Mouse (Mus musculus): ENCODE results near the gene Cacna1c. TPM values are rescaled to one million over a fixed set of nuclear protein-coding genes. Genes with fewer than 3 reads are reported as not detected.
A peak's percentile ranks its signal among the peaks of the same experiment; 100 is the strongest.

Gene Cacna1c
- polyA plus RNA-seq, 1 experiment from 2014 or later, result 6.4 TPM

DNA sequence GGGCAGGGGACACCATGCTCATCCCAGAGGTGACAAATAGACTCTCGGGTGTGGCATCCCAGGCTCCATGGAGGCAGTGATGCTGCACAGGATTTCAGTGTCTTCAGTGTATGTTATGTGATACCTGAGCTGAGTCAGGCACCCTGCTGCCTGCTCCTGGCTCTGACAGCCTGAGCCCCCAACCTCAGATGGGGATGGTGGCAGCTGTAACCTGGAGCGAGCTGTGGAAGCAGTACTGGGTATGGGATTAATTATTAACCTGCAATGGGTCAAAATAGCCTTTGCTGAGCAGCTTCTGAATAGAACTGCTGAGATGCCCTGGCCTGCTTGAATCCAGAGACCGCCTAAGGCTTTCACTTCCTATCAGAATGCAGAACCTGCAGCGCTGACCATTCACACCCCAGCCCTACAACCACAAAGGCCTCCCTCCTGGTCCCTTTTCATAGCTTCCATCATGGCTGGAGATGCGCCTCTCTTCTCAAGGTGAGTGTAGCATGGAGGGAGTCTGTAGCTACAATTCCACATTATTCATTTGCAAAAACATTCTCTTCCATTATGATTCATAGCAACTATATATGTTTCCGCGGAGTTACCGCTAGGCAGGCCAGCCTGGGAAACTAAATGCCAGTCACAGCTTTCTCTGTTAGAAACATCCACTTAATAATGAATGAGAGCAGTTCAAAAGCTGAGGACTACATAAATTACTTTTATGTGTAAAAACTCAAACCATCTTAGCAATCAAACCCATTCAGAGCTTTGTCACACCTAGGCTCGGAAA, 206.0 kb downstream of the Cacna1c start:
- WGBS, result 72% methylated on average over 9 of the region's 9 CpGs
- Histone ChIP-seq H3K36me3 (no peaks in the 10 kb centered on the region), H3K4me3 (no peak overlapping the region), H3K9ac (replicated peaks) (no peak overlapping the region), H3K27me3 (no peaks in the 10 kb centered on the region), H3K9me3 (no peaks in the 10 kb centered on the region), H3K27ac (replicated peaks) (no peak overlapping the region), H3K4me2 (replicated peaks) (no peak overlapping the region), H3K4me1 (peaks cover 4% of the 10 kb centered on the region; the same call in 1 of the 2 replicates)
- 0 out of 2 replicates have a peak, but pooled peaks have one; percentile 16 for ATAC-seq (replicated peaks)

DNA sequence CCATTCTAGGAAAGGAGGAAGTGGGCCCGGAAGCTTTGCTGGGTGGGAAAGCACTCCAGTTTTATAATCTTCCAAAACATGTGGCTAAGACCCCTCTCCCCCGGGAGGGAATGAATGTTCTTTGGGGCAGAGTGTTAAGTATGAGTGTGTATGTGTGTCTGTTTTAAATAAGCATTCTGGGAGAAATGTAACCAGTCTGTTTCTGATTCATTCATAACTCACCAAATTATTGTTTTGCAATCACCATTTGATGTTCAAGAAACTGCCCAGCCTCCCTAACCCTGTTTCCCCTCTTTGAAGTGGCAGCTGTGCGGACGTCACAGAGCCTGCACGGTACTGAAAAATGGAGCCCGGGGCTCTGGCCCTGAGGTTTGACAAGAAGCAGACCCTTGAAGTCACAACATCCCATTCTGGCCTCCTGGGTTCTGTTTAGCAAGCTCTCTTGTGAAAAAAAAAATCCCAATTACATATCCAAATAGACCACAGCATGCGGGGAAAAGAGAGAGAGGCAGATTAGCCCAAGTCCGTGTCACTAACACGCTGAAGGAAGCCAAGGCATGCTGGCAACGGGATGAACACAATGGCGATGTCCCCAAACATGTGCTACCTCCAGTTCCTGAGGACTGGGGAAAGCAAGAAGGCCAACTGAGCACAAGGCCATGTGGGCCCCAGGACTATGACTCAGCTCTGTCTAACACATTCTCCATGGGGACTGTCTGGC, 211.9 kb downstream of the Cacna1c start:
- ATAC-seq (replicated peaks), result no peak
- no peak overlapping the region for H3K27ac ChIP-seq (replicated peaks)
- 36% methylated on average over 11 of the region's 11 CpGs for WGBS
- H3K9ac ChIP-seq (replicated peaks), result no peak overlapping the region
- peaks cover 20% of the 10 kb centered on the region for H3K4me1 ChIP-seq
- no peaks in the 10 kb centered on the region for H3K36me3 ChIP-seq
- no peaks in the 10 kb centered on the region for H3K27me3 ChIP-seq
- H3K4me2 ChIP-seq (replicated peaks), result no peak overlapping the region
- no peaks in the 10 kb centered on the region for H3K9me3 ChIP-seq
- no peak overlapping the region for H3K4me3 ChIP-seq

GRCm38 (mm10) chr6:118983471-118984040, 212.7 kb downstream of the Cacna1c start:
- Histone ChIP-seq H3K4me1 (peaks cover 25% of the 10 kb centered on the region), H3K9ac (replicated peaks) (no peak overlapping the region), H3K9me3 (no peaks in the 10 kb centered on the region), H3K27ac (replicated peaks) (no peak overlapping the region), H3K36me3 (no peaks in the 10 kb centered on the region), H3K27me3 (no peaks in the 10 kb centered on the region), H3K4me2 (replicated peaks) (no peak overlapping the region), H3K4me3 (no peak overlapping the region)
- WGBS, result 84% methylated on average over 8 of the region's 8 CpGs
- no peak for ATAC-seq (replicated peaks)

GRCm38 (mm10) chr6:118980265-118980664, 216.0 kb downstream of the Cacna1c start:
- no peaks in the 10 kb centered on the region for H3K36me3 ChIP-seq
- no peak for ATAC-seq (replicated peaks)
- H3K9me3 ChIP-seq, result no peaks in the 10 kb centered on the region
- WGBS, result 63% methylated on average over 12 of the region's 12 CpGs
- H3K4me2 ChIP-seq (replicated peaks), result no peak overlapping the region
- H3K27ac ChIP-seq (replicated peaks), result peak overlapping the region; percentile 54; the same call in 1 of the 2 replicates
- no peak overlapping the region for H3K4me3 ChIP-seq
- peaks cover 48% of the 10 kb centered on the region for H3K4me1 ChIP-seq
- no peaks in the 10 kb centered on the region for H3K27me3 ChIP-seq
- H3K9ac ChIP-seq (replicated peaks), result no peak overlapping the region

- 16% methylated on average over 10 of the region's 10 CpGs for WGBS
Measured at GRCm38 (mm10) chr6:118977443-118978271, 218.6 kb downstream of the Cacna1c start.

GRCm38 (mm10) chr6:118976617-118977016, 219.6 kb downstream of the Cacna1c start:
- Histone ChIP-seq H3K9ac (replicated peaks) (no peak overlapping the region), H3K9me3 (no peaks in the 10 kb centered on the region), H3K36me3 (no peaks in the 10 kb centered on the region), H3K27ac (replicated peaks) (0 out of 2 replicates have a peak overlapping the region, but pooled peaks have one; percentile 40), H3K4me3 (no peak overlapping the region), H3K4me2 (replicated peaks) (no peak overlapping the region), H3K4me1 (peaks cover 36% of the 10 kb centered on the region), H3K27me3 (no peaks in the 10 kb centered on the region)
- ATAC-seq (replicated peaks), result no peak
- WGBS, result 81% methylated on average over 14 of the region's 14 CpGs

More at GRCm38 (mm10) chr6:118977443-118978271, 218.6 kb downstream of the Cacna1c start:
- no peaks in the 10 kb centered on the region for H3K27me3 ChIP-seq
- H3K4me3 ChIP-seq, result no peak overlapping the region
- H3K9me3 ChIP-seq, result no peaks in the 10 kb centered on the region
- ATAC-seq (replicated peaks), result peak; percentile 89
- H3K27ac ChIP-seq (replicated peaks), result peak overlapping the region; percentile 78
- H3K36me3 ChIP-seq, result no peaks in the 10 kb centered on the region
- H3K4me2 ChIP-seq (replicated peaks), result peak overlapping the region; percentile 35
- H3K9ac ChIP-seq (replicated peaks), result no peak overlapping the region
- peaks cover 36% of the 10 kb centered on the region for H3K4me1 ChIP-seq

DNA sequence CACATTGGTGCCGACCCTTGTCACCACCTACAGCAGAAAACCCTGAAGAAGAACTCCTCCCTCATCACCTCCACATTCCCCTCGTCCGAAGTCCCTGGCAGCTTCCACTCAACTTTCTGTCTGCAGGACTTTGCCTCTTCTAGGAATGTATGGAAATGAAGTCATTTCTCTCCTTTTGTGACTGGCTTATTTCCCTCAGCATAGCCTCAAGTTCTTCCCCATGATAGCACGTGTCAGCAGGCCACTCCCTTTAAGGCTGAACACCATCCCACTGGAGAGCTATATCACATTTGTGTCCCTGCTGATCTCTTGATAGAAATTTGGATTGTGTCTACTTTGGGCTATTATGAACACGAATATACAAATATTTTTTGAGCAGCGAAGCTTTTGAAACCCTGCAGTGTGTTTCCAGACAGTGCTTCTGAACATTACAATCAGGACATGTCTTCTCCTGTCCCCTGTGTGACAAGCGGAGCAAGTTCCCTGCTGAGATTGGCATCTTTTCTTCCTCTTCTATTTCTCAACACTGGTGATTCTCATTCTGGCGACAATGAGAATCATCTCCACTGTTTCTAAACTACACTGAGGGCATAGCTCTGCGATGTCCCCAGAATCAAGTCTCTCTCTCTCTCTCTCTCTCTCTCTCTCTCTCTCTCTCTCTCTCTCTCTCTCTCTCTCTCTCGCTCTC, 224.2 kb downstream of the Cacna1c start:
- Histone ChIP-seq H3K27me3 (no peaks in the 10 kb centered on the region), H3K4me3 (no peak overlapping the region), H3K4me2 (replicated peaks) (no peak overlapping the region), H3K4me1 (peaks cover 14% of the 10 kb centered on the region), H3K9me3 (no peaks in the 10 kb centered on the region), H3K36me3 (no peaks in the 10 kb centered on the region), H3K27ac (replicated peaks) (no peak overlapping the region), H3K9ac (replicated peaks) (no peak overlapping the region)
- 75% methylated on average over 9 of the region's 10 CpGs for WGBS
- ATAC-seq (replicated peaks), result no peak

- ATAC-seq (replicated peaks), result no peak
- H3K4me3 ChIP-seq, result no peak overlapping the region
- no peak overlapping the region for H3K9ac ChIP-seq (replicated peaks)
- H3K36me3 ChIP-seq, result no peaks in the 10 kb centered on the region
- peaks cover 11% of the 10 kb centered on the region for H3K4me1 ChIP-seq
- H3K27ac ChIP-seq (replicated peaks), result no peak overlapping the region
- no peaks in the 10 kb centered on the region for H3K27me3 ChIP-seq
- no peaks in the 10 kb centered on the region for H3K9me3 ChIP-seq
- H3K4me2 ChIP-seq (replicated peaks), result no peak overlapping the region
- 88% methylated on average over 4 of the region's 4 CpGs for WGBS
Measured at GRCm38 (mm10) chr6:118968776-118969175, 227.4 kb downstream of the Cacna1c start.

DNA sequence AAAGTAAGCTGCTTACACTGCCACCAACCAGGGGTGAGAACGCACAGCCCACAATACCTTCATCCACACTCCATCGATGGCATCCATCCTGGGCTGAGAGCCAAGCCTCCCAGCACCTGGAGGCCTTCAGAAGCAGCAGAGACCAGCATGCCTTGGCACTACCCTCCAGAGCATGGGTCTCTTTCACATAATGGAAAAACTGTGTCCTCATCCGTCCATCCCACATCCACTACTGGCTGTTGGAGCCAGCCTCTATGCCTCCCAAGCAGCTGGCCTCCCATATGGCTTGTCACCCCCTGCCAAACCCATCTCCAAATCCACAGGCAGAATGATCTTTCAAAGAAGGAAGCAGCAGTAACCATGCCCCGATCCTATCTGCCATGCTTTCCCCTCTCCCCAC, 229.3 kb downstream of the Cacna1c start:
- 47% methylated on average over 4 of the region's 4 CpGs for WGBS
- H3K9ac ChIP-seq (replicated peaks), result no peak overlapping the region

GRCm38 (mm10) chr6:118965577-118965976, 230.6 kb downstream of the Cacna1c start:
- H3K4me2 ChIP-seq (replicated peaks), result no peak overlapping the region
- no peak overlapping the region for H3K27ac ChIP-seq (replicated peaks)
- H3K9ac ChIP-seq (replicated peaks), result no peak overlapping the region
- no peaks in the 10 kb centered on the region for H3K27me3 ChIP-seq
- no peak for ATAC-seq (replicated peaks)
- no peaks in the 10 kb centered on the region for H3K36me3 ChIP-seq
- H3K9me3 ChIP-seq, result no peaks in the 10 kb centered on the region
- 65% methylated on average over 2 of the region's 2 CpGs for WGBS
- H3K4me3 ChIP-seq, result no peak overlapping the region
- H3K4me1 ChIP-seq, result peaks cover 14% of the 10 kb centered on the region

More for the DNA sequence above, 229.3 kb downstream of the Cacna1c start:
- Histone ChIP-seq H3K36me3 (no peaks in the 10 kb centered on the region), H3K4me3 (no peak overlapping the region), H3K27me3 (no peaks in the 10 kb centered on the region), H3K9me3 (no peaks in the 10 kb centered on the region), H3K4me2 (replicated peaks) (no peak overlapping the region), H3K4me1 (peaks cover 14% of the 10 kb centered on the region), H3K27ac (replicated peaks) (peak overlapping the region; percentile 56; the same call in 1 of the 2 replicates)
- ATAC-seq (replicated peaks), result peak; percentile 41; the same call in 1 of the 2 replicates

DNA sequence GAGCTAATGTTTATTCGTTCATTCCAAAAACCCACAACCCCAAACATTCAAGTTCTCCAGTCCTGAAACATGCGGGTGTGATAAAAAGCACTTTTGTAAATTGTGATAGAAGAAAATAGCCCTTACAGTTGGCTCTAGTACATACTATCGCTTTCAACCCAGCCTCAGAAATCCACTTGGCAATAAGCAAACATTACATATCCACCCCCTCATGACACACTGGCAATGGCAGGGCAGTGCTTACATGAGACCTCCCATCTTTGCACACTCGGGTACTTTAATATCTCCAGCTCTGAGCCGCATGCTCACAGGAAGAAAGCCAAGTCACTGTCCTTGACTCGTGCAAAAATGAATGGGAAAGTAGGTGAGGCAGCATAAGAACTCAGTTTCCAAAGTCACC, 232.4 kb downstream of the Cacna1c start:
- Histone ChIP-seq H3K36me3 (no peaks in the 10 kb centered on the region), H3K27me3 (no peaks in the 10 kb centered on the region), H3K27ac (replicated peaks) (no peak overlapping the region), H3K9me3 (no peaks in the 10 kb centered on the region), H3K9ac (replicated peaks) (no peak overlapping the region), H3K4me1 (peaks cover 14% of the 10 kb centered on the region), H3K4me3 (no peak overlapping the region), H3K4me2 (replicated peaks) (no peak overlapping the region)
- 86% methylated on average over 6 of the region's 6 CpGs for WGBS
- no peak for ATAC-seq (replicated peaks)

Data from forebrain, embryonic 15.5 days (tissue).